Comparison of ENCODE assay signal across 8 mouse cellular contexts in genomic region chr15:78899409-78899739, GRCm38 (mm10). TPM values are rescaled to one million over a fixed set of nuclear protein-coding genes. Genes with fewer than 3 reads are reported as not detected.
DNase-seq lines count a peak whose midpoint lies in the region; ATAC-seq and TF ChIP-seq lines count a peak whose summit lies in the region.

TSS of gene Gm49510 (plus strand) at chr15:78899667.

- peak within 1 kb of the TSS; percentile 90 for H3K4me2 ChIP-seq in forebrain, embryonic 13.5 days
- H3K4me2 ChIP-seq in liver, embryonic 14.5 days (ENCODE audit: low read depth), result peak within 1 kb of the TSS; percentile 94

- peaks cover 10% of the 10 kb centered on the region; the same call in 1 of the 2 replicates for H3K36me3 ChIP-seq in forebrain, embryonic 13.5 days (ENCODE audit: poor library complexity, severe bottlenecking)
- peaks cover 2% of the 10 kb centered on the region for H3K36me3 ChIP-seq in liver, embryonic 14.5 days (replicated peaks; ENCODE audit: control insufficient read depth, insufficient read depth, low read depth)

- peak within 1 kb of the TSS; percentile 78 for H3K27ac ChIP-seq in gastrocnemius, adult 2 months
- H3K27ac ChIP-seq in forebrain, embryonic 13.5 days, result no peak within 1 kb of the TSS
- H3K27ac ChIP-seq in liver, embryonic 14.5 days, result peak within 1 kb of the TSS; percentile 73

- no peaks in the 10 kb centered on the region for H3K9me3 ChIP-seq in forebrain, embryonic 13.5 days (replicated peaks)
- no peaks in the 10 kb centered on the region for H3K9me3 ChIP-seq in liver, embryonic 14.5 days (ENCODE audit: control insufficient read depth, low read length)

- no peak for TF ChIP-seq EP300 in liver, embryonic 14.5 days (IDR thresholded peaks at IDR 0.05; ENCODE audit: low read depth)

- TF ChIP-seq CTCF in gastrocnemius, adult 2 months (IDR thresholded peaks at IDR 0.05), result no peak
- no peak for TF ChIP-seq CTCF in liver, embryonic 14.5 days (IDR thresholded peaks at IDR 0.05; ENCODE audit: low read depth)

- peak within 1 kb of the TSS; percentile 71 for H3K9ac ChIP-seq in forebrain, embryonic 13.5 days
- peak within 1 kb of the TSS; percentile 77 for H3K9ac ChIP-seq in liver, embryonic 14.5 days (replicated peaks)

- no peak for ATAC-seq in forebrain, embryonic 13.5 days
- ATAC-seq in liver, embryonic 14.5 days (ENCODE audit: insufficient read depth), result no peak
- ATAC-seq in granulocyte monocyte progenitor cell, adult 5-6 weeks (replicated peaks; ENCODE audit: poor library complexity, severe bottlenecking), result no peak

- intact Hi-C loops in gastrocnemius, adult 2 months (cut with DNase I), result no loop called here

- H3K4me3 ChIP-seq in gastrocnemius, adult 2 months, result peak within 1 kb of the TSS; percentile 78
- peak within 1 kb of the TSS; percentile 53 for H3K4me3 ChIP-seq in forebrain, embryonic 13.5 days
- H3K4me3 ChIP-seq in liver, embryonic 14.5 days (ENCODE audit: insufficient read depth in 1 of 2, low read depth in 2 of 2, low read length in 2 of 2), result peak within 1 kb of the TSS; percentile 80 to 81

- peaks cover 27% of the 10 kb centered on the region for H3K27me3 ChIP-seq in forebrain, embryonic 13.5 days
- H3K27me3 ChIP-seq in liver, embryonic 14.5 days (ENCODE audit: control insufficient read depth, insufficient read depth, low read length), result no peaks in the 10 kb centered on the region

- H3K4me1 ChIP-seq in forebrain, embryonic 13.5 days, result peaks cover 17% of the 10 kb centered on the region
- H3K4me1 ChIP-seq in liver, embryonic 14.5 days (replicated peaks; ENCODE audit: control insufficient read depth in 2 of 2, insufficient read depth in 2 of 2, low read length in 1 of 2), result peaks cover 45 to 60% of the 10 kb centered on the region in 2 experiments

- DNase-seq in gastrocnemius, adult 2 months, result no peak
- no peak for DNase-seq in gastrocnemius, adult 18-20 months (ENCODE audit: low spot score)
- peak; percentile 61 for DNase-seq in 416B (ENCODE audit: low read depth)
- DNase-seq in liver, embryonic 14.5 days (ENCODE audit: low read depth in 3 of 3, low spot score in 3 of 3), result no peak
- no peak for DNase-seq in thymus, postnatal 14 days
- no peak for DNase-seq in cerebellum, adult 11 months

- WGBS in forebrain, embryonic 13.5 days, result under 1% methylated on average over 17 of the region's 20 CpGs
- WGBS in liver, embryonic 14.5 days (ENCODE audit: insufficient replicate concordance), result 3% methylated on average over 20 of the region's 20 CpGs

RNA-seq across cellular contexts. Expression of gene Gm49510, which starts in this region (rescaled TPM):
- total RNA-seq in gastrocnemius, adult 2 months (2021), result under 1 TPM in 1 of 2 experiments, not detected in 1; 0.13 TPM
- total RNA-seq in gastrocnemius, adult 18-20 months (2021), result not detected
- polyA plus RNA-seq in forebrain, embryonic 13.5 days (2015; fragmentation: Nextera tagmentation; extraction: Ambion mirVana), result 0.15 and 0.16 TPM in 2 replicates
- polyA plus RNA-seq in liver, embryonic 14.5 days (2012; rRNA removed), result 0.03 and 0.17 TPM in 2 replicates
- 0.10 and 0.13 TPM in 2 replicates for polyA plus RNA-seq in liver, embryonic 14.5 days (2014; fragmentation: Nextera tagmentation; extraction: Ambion mirVana)
- not detected in 2 replicates for total RNA-seq in granulocyte monocyte progenitor cell, adult 5-6 weeks (2014; fragmentation: Nextera tagmentation)
- 1.1 TPM in 1 of 2 replicates, not detected in the other for total RNA-seq in granulocyte monocyte progenitor cell, adult 5-6 weeks (2017)
